Mouse (Mus musculus): ENCODE data around the gene Pcid2. TPM values are rescaled to one million over a fixed set of nuclear protein-coding genes. Genes with fewer than 3 reads are reported as not detected.

The Pcid2 gene
- total and polyA plus RNA-seq, 3 experiments = 50.1 to 90.6 (median 68.1) TPM

GRCm38 (mm10) chr8:13050550-13050949 is 54.7 kb downstream of the Pcid2 start:
- H3K79me2 ChIP-seq (ENCODE audit: control insufficient read depth, insufficient read depth, low read length, poor library complexity) = no peaks in the 10 kb centered on the region
- no peak for DNase-seq (ENCODE audit: low read depth, low spot score)
- no peak overlapping the region for H3K9ac ChIP-seq (ENCODE audit: control insufficient read depth, low read depth, low read length, poor library complexity, severe bottlenecking)
- peaks cover 15 to 20% of the 10 kb centered on the region in 2 experiments for H3K27me3 ChIP-seq (ENCODE audit: control insufficient read depth in 1 of 2, insufficient read depth in 2 of 2, low read length in 2 of 2)
- no peak overlapping the region for H3K4me3 ChIP-seq (ENCODE audit: control insufficient read depth in 1 of 2, insufficient read depth in 1 of 2, low read depth in 2 of 2, low read length in 2 of 2)
- TF ChIP-seq GABPA (IDR thresholded peaks at IDR 0.05; ENCODE audit: low read depth, low read length) (no peak), ZC3H11A (IDR thresholded peaks at IDR 0.05; ENCODE audit: low read depth, low read length) (no peak), POLR2AphosphoS5 (IDR thresholded peaks at IDR 0.05; ENCODE audit: borderline replicate concordance, low read depth, low read length) (no peak), USF1 (IDR thresholded peaks at IDR 0.05; ENCODE audit: low read depth, low read length) (no peak), MEF2A (IDR thresholded peaks at IDR 0.05; ENCODE audit: extremely low read depth, insufficient replicate concordance, low read depth, low read length, poor library complexity, severe bottlenecking) (no peak), MAZ (IDR thresholded peaks at IDR 0.05; ENCODE audit: low read depth, low read length) (no peak), RCOR1 (IDR thresholded peaks at IDR 0.05; ENCODE audit: low read depth, low read length) (no peak), TCF12 (IDR thresholded peaks at IDR 0.05; ENCODE audit: low read depth, low read length) (no peak), JUND (IDR thresholded peaks at IDR 0.05; ENCODE audit: low read depth, low read length) (no peak), MAFK (IDR thresholded peaks at IDR 0.05; ENCODE audit: borderline replicate concordance, low read depth, low read length) (no peak), E2F4 (IDR thresholded peaks at IDR 0.05; ENCODE audit: borderline replicate concordance, low read depth, low read length) (no peak), NRF1 (IDR thresholded peaks at IDR 0.05; ENCODE audit: insufficient read depth, low read depth, low read length, poor library complexity, severe bottlenecking) (no peak), POLR2A (IDR thresholded peaks at IDR 0.05; ENCODE audit: control insufficient read depth in 1 of 2, insufficient read depth in 1 of 2, low read depth in 1 of 2, low read length in 2 of 2, poor library complexity in 1 of 2) (no peak)
- no peaks in the 10 kb centered on the region for H3K4me1 ChIP-seq (ENCODE audit: control insufficient read depth in 1 of 2, insufficient read depth in 2 of 2, low read length in 2 of 2)
- no peak overlapping the region for H3K27ac ChIP-seq (ENCODE audit: control insufficient read depth, low read depth, low read length)
- no peaks in the 10 kb centered on the region for H3K9me3 ChIP-seq (replicated peaks; ENCODE audit: insufficient read depth, low read length)
- H3K36me3 ChIP-seq (ENCODE audit: control insufficient read depth in 1 of 2, insufficient read depth in 2 of 2, low read length in 2 of 2) = no peaks in the 10 kb centered on the region

- Histone ChIP-seq H3K27me3 (ENCODE audit: control insufficient read depth in 1 of 2, insufficient read depth in 2 of 2, low read length in 2 of 2) (peaks cover 7 to 19% of the 10 kb centered on the region in 2 experiments), H3K4me3 (ENCODE audit: control insufficient read depth in 1 of 2, insufficient read depth in 1 of 2, low read depth in 2 of 2, low read length in 2 of 2) (no peak overlapping the region), H3K27ac (ENCODE audit: control insufficient read depth, low read depth, low read length) (no peak overlapping the region), H3K4me1 (ENCODE audit: control insufficient read depth in 1 of 2, insufficient read depth in 2 of 2, low read length in 2 of 2) (no peaks in the 10 kb centered on the region), H3K9ac (ENCODE audit: control insufficient read depth, low read depth, low read length, poor library complexity, severe bottlenecking) (no peak overlapping the region), H3K36me3 (ENCODE audit: control insufficient read depth in 1 of 2, insufficient read depth in 2 of 2, low read length in 2 of 2) (no peaks in the 10 kb centered on the region), H3K79me2 (ENCODE audit: control insufficient read depth, insufficient read depth, low read length, poor library complexity) (no peaks in the 10 kb centered on the region), H3K9me3 (replicated peaks; ENCODE audit: insufficient read depth, low read length) (no peaks in the 10 kb centered on the region)
- TF ChIP-seq EP300 (IDR thresholded peaks at IDR 0.05; ENCODE audit: low read depth in 1 of 2, low read length in 2 of 2) (no peak), KAT2A (conservative IDR thresholded peaks at IDR 0.05; ENCODE audit: low read depth, low read length) (no peak)
- DNase-seq (ENCODE audit: low read depth, low spot score) = no peak
These were observed 57.6 kb downstream of the Pcid2 start for GRCm38 (mm10) chr8:13047652-13048051.
